Mouse (Mus musculus) spleen, adult 2 months (tissue): Measurements from ENCODE around the gene Gm26602.

Experiments
- CTCF ChIP-seq: fragments of 200-500 bp; IDR thresholded peaks from 2 replicates; pipeline ENCODE4 v1.5.1; 2011; ENCODE audit warnings: mild to moderate bottlenecking, inconsistent platforms; ENCODE audit not compliant: insufficient read depth, insufficient read length, insufficient replicate concordance; ENCODE audit errors: extremely low read depth
- POLR2A ChIP-seq: fragments of 200-500 bp; IDR thresholded peaks from 2 replicates; pipeline ENCODE4 v1.6.1; 2011; ENCODE audit warnings: low read depth, low read length, inconsistent platforms

DNA sequence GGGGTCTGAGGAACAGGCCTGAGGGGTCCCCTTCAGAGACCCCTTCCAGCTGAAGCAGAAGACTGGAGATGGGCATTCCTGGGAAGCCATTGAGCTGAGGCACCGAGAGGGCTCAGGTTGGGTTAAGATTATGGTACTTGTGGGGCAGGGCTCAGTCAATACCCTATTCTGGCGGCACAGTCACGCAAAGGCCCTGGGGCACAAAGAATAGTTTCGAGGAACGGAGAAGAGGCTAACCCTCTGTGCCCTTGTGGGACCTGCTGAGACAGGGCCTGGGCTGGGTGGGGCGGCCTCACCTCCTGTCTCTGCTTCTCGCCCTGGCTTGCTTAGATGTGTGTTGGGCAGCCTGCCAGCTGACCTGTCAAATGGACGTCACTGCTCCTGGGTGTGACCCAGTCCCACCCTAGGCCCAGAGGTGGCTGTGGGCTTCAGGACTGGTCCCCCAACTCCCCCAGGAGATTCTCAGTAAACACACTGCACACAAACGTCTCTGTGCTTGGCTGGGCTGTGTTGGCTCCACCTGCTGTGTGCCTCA is 22.6 kb downstream of the Gm26602 start:
- no peak for TF ChIP-seq CTCF
- TF ChIP-seq POLR2A, result no peak
